Mouse (Mus musculus) layer of hippocampus, adult 2 months (tissue): ENCODE measurements around the gene Ap2a1. TPM values are rescaled to one million over a fixed set of nuclear protein-coding genes. Genes with fewer than 3 reads are reported as not detected.
A peak's percentile ranks its signal among the peaks of the same experiment; 100 is the strongest.

Experiments
- DNase-seq, 2 experiments: peaks; one replicate each; pipeline ENCODE4 v3.0.0; 2022; ENCODE audit warnings: low spot score in 2 of 2
- H3K27ac ChIP-seq: fragments of 200-600 bp; 2 replicates; pipeline ENCODE4 v1.8.1; 2022
- H3K4me3 ChIP-seq: fragments of 200-600 bp; 2 replicates; pipeline ENCODE4 v1.8.1; 2022; ENCODE audit warnings: mild to moderate bottlenecking
- CTCF ChIP-seq: fragments of 200-600 bp; conservative IDR thresholded peaks from 2 replicates; pipeline ENCODE4 v1.8.1; 2022; ENCODE audit warnings: antibody characterized with exemption, mild to moderate bottlenecking, moderate library complexity
- total RNA-seq, 2 experiments: library from RNA; stranded (reverse); gene quantifications; 2 replicates each; pipeline ENCODE4 v1.2.3; 2021

Ap2a1 gene
- total RNA-seq, 2 experiments from 2014 or later = 298 to 305 TPM

- TF ChIP-seq CTCF = no peak
- DNase-seq = no peak
- Histone ChIP-seq H3K4me3 (no peak overlapping the region), H3K27ac (no peak overlapping the region)
Observed at GRCm38 (mm10) chr7:44960512-44960910, 31.2 kb upstream of the Ap2a1 start.

- no peak for DNase-seq
- Histone ChIP-seq H3K27ac (no peak overlapping the region), H3K4me3 (no peak overlapping the region)
- TF ChIP-seq CTCF = no peak
Observed at GRCm38 (mm10) chr7:44959874-44960511, 30.7 kb upstream of the Ap2a1 start.

- DNase-seq = no peak
- no peak overlapping the region for H3K4me3 ChIP-seq
- no peak for TF ChIP-seq CTCF
Observed at GRCm38 (mm10) chr7:44959281-44959680, 30.0 kb upstream of the Ap2a1 start.

GRCm38 (mm10) chr7:44958208-44958607, 28.9 kb upstream of the Ap2a1 start:
- H3K4me3 ChIP-seq = no peak overlapping the region
- peak; percentile 87 for TF ChIP-seq CTCF
- no peak overlapping the region for H3K27ac ChIP-seq
- DNase-seq = peak in 1 of 2 experiments; percentile 66

More at GRCm38 (mm10) chr7:44959281-44959680, 30.0 kb upstream of the Ap2a1 start:
- no peak overlapping the region for H3K27ac ChIP-seq

GRCm38 (mm10) chr7:44957183-44957835, 28.0 kb upstream of the Ap2a1 start:
- no peak overlapping the region for H3K27ac ChIP-seq
- DNase-seq = no peak
- no peak overlapping the region for H3K4me3 ChIP-seq
- no peak for TF ChIP-seq CTCF

- Histone ChIP-seq H3K4me3 (no peak overlapping the region), H3K27ac (no peak overlapping the region)
- no peak for DNase-seq
- TF ChIP-seq CTCF = no peak
Observed at GRCm38 (mm10) chr7:44956266-44956665, 27.0 kb upstream of the Ap2a1 start.

- TF ChIP-seq CTCF = peak; percentile 82
- DNase-seq = no peak
- H3K4me3 ChIP-seq = no peak overlapping the region
- H3K27ac ChIP-seq = no peak overlapping the region
Observed at GRCm38 (mm10) chr7:44955628-44956027, 26.3 kb upstream of the Ap2a1 start.

GRCm38 (mm10) chr7:44954091-44954885, 25.0 kb upstream of the Ap2a1 start:
- DNase-seq = no peak
- TF ChIP-seq CTCF = no peak
- H3K27ac ChIP-seq = no peak overlapping the region
- no peak overlapping the region for H3K4me3 ChIP-seq

GRCm38 (mm10) chr7:44953561-44953960, 24.3 kb upstream of the Ap2a1 start:
- DNase-seq = no peak
- no peak overlapping the region for H3K4me3 ChIP-seq
- no peak overlapping the region for H3K27ac ChIP-seq
- no peak for TF ChIP-seq CTCF

- H3K27ac ChIP-seq = peak overlapping the region; percentile 40; the same call in 1 of the 2 replicates
- peak; percentile 71 to 87 for DNase-seq
- peak overlapping the region; percentile 55 for H3K4me3 ChIP-seq
- TF ChIP-seq CTCF = no peak
Observed at GRCm38 (mm10) chr7:44952611-44953306, 23.5 kb upstream of the Ap2a1 start.

- no peak for DNase-seq
- no peak for TF ChIP-seq CTCF
- Histone ChIP-seq H3K27ac (peak overlapping the region; percentile 40; the same call in 1 of the 2 replicates), H3K4me3 (peak overlapping the region; percentile 55)
Observed at GRCm38 (mm10) chr7:44951960-44952359, 22.7 kb upstream of the Ap2a1 start.

- Histone ChIP-seq H3K27ac (peak overlapping the region; percentile 80), H3K4me3 (no peak overlapping the region)
- peak in 1 of 2 experiments; percentile 18 for DNase-seq
- TF ChIP-seq CTCF = no peak
Observed at GRCm38 (mm10) chr7:44949922-44950321, 20.6 kb upstream of the Ap2a1 start.

GRCm38 (mm10) chr7:44942904-44943303, 13.6 kb upstream of the Ap2a1 start, which contains the start of gene Tsks:
TSS of gene Tsks (plus strand) at chr7:44943204.
- no peak for DNase-seq
- no peak within 1 kb of the TSS for H3K27ac ChIP-seq
- H3K4me3 ChIP-seq = no peak within 1 kb of the TSS
- no peak for TF ChIP-seq CTCF
